Mouse (Mus musculus) erythroblast, embryonic 14.5 days (primary cell): ENCODE results near the gene Pbrm1.

Experiments
- GATA1 ChIP-seq: IDR thresholded peaks from 2 replicates; pipeline ENCODE4 v1.6.1; 2012; ENCODE audit warnings: low read length, inconsistent platforms, mixed read lengths
- TAL1 ChIP-seq: IDR thresholded peaks from 3 replicates; pipeline ENCODE4 v1.6.1; 2012; ENCODE audit warnings: low read length, inconsistent platforms, mixed read lengths

GRCm38 (mm10) chr14:31114011-31114410, 95.1 kb downstream of the Pbrm1 start:
- TF ChIP-seq GATA1 = no peak
- no peak for TF ChIP-seq TAL1
